Mouse (Mus musculus) kidney, adult 2 months (tissue): ENCODE results near the gene Eprs. TPM values are rescaled to one million over a fixed set of nuclear protein-coding genes. Genes with fewer than 3 reads are reported as not detected.

Source experiments
- DNase-seq: peaks from one replicate; pipeline ENCODE4 v3.0.0; 2021
- H3K27ac ChIP-seq: fragments of 200-500 bp; 2 replicates; pipeline ENCODE4 v1.5.1; 2012; ENCODE audit warnings: low read depth, low read length, control low read depth, inconsistent platforms; ENCODE audit not compliant: insufficient read depth
- H3K27me3 ChIP-seq: fragments of 200-500 bp; replicated peaks from 2 replicates; pipeline ENCODE4 v1.6.1; 2012; ENCODE audit warnings: mild to moderate bottlenecking, moderate library complexity, low read length, inconsistent platforms; ENCODE audit not compliant: control insufficient read depth, insufficient read depth
- H3K36me3 ChIP-seq: fragments of 200-500 bp; 2 replicates; pipeline ENCODE4 v1.6.1; 2012; ENCODE audit warnings: mild to moderate bottlenecking, moderate library complexity, low read length, inconsistent platforms; ENCODE audit not compliant: control insufficient read depth, insufficient read depth
- H3K4me1 ChIP-seq: fragments of 200-500 bp; 2 replicates; pipeline ENCODE4 v1.6.1; 2011; ENCODE audit warnings: low read length; ENCODE audit not compliant: control insufficient read depth, insufficient read depth
- H3K4me3 ChIP-seq: fragments of 200-500 bp; 2 replicates; pipeline ENCODE4 v1.5.1; 2011; ENCODE audit warnings: mild to moderate bottlenecking, low read depth, low read length, control low read depth; ENCODE audit not compliant: insufficient read depth
- CTCF ChIP-seq: fragments of 200-500 bp; conservative IDR thresholded peaks from 2 replicates; pipeline ENCODE4 v1.5.1; 2011; ENCODE audit warnings: low read depth, mild to moderate bottlenecking, control low read depth, low read length, moderate library complexity, mixed read lengths; ENCODE audit not compliant: insufficient read depth, insufficient read length
- POLR2A ChIP-seq: fragments of 200-500 bp; IDR thresholded peaks from one replicate; pipeline ENCODE4 v1.6.1; 2011; ENCODE audit warnings: low read depth, low read length, control low read depth
- WGBS: fragments of 180-500 bp; shearing (Covaris S2); methylation state at CpG from one replicate; pipeline ENCODE4 v1.1.7; 2018; 5-methylcytosine and 5-hydroxymethylcytosine counted together
- polyA plus RNA-seq: library from polyadenylated mRNA; depleted of rRNA; stranded (reverse); fragments of >200 nt; gene quantifications from 2 replicates; pipeline ENCODE4 v1.2.3, GENCODE M21; 2012; rRNA removed

Gene Eprs
- polyA plus RNA-seq, 1 experiment: 13.0 TPM

GRCm38 (mm10) chr1:185473437-185473836 is 110.6 kb downstream of the Eprs start:
- no peak for DNase-seq
- TF ChIP-seq CTCF: no peak
- TF ChIP-seq POLR2A: no peak
- Histone ChIP-seq H3K27me3 (no peaks in the 10 kb centered on the region), H3K4me1 (no peaks in the 10 kb centered on the region), H3K4me3 (no peak overlapping the region), H3K36me3 (no peaks in the 10 kb centered on the region), H3K27ac (no peak overlapping the region)
- WGBS: 89% methylated on average over 1 of the region's 1 CpGs

Other genes with a start within 250 kb of the Eprs start
- 14.5 and 15.3 TPM in 2 replicates for gene Rab3gap2, start 158.9 kb upstream of the Eprs start, polyA plus RNA-seq
- 37.7 and 40.9 TPM in 2 replicates for gene Iars2, start 33.6 kb upstream of the Eprs start, polyA plus RNA-seq
- 404 and 464 TPM in 2 replicates for gene Bpnt1, start 30.9 kb upstream of the Eprs start, polyA plus RNA-seq
- gene Slc30a10, start 91.8 kb downstream of the Eprs start, polyA plus RNA-seq: 0.01 TPM in 1 of 2 replicates, not detected in the other